Mouse (Mus musculus) c-Kit-positive CD71-positive TER-119-negative erythroid progenitor cells, embryonic 14.5 days (primary cell): ENCODE results near the gene Cdh6.

ENCODE experiments used
- DNase-seq: peaks from one replicate; pipeline ENCODE4 v3.0.0-alpha.2; 2013; ENCODE audit warnings: low read depth

Gene Cdh6

GRCm38 (mm10) chr15:13173071-13173778, at the start of gene Cdh6:
TSS of gene Cdh6 (minus strand) at chr15:13173675.
- no peak for DNase-seq

- no peak for DNase-seq
Measured at GRCm38 (mm10) chr15:13219727-13220454, 46.4 kb upstream of the Cdh6 start.

- DNase-seq, result no peak
Measured at GRCm38 (mm10) chr15:13217800-13218199, 44.3 kb upstream of the Cdh6 start.

GRCm38 (mm10) chr15:13217161-13217560, 43.7 kb upstream of the Cdh6 start:
- DNase-seq, result no peak

GRCm38 (mm10) chr15:13212956-13213355, 39.5 kb upstream of the Cdh6 start:
- no peak for DNase-seq

- no peak for DNase-seq
Measured at GRCm38 (mm10) chr15:13212027-13212685, 38.7 kb upstream of the Cdh6 start.

GRCm38 (mm10) chr15:13210186-13210585, 36.7 kb upstream of the Cdh6 start:
- DNase-seq, result no peak

- DNase-seq, result no peak
Measured at GRCm38 (mm10) chr15:13208716-13209115, 35.2 kb upstream of the Cdh6 start.

GRCm38 (mm10) chr15:13196237-13196636, 22.8 kb upstream of the Cdh6 start:
- DNase-seq, result no peak

- DNase-seq, result no peak
Measured at GRCm38 (mm10) chr15:13194048-13194447, 20.6 kb upstream of the Cdh6 start.

GRCm38 (mm10) chr15:13193076-13193475, 19.6 kb upstream of the Cdh6 start:
- DNase-seq, result no peak

GRCm38 (mm10) chr15:13183661-13184060, 10.2 kb upstream of the Cdh6 start:
- DNase-seq, result no peak

- DNase-seq, result no peak
Measured at GRCm38 (mm10) chr15:13181430-13181829, 8.0 kb upstream of the Cdh6 start.

- DNase-seq, result no peak
Measured at GRCm38 (mm10) chr15:13181014-13181413, 7.5 kb upstream of the Cdh6 start.

- no peak for DNase-seq
Measured at GRCm38 (mm10) chr15:13175978-13176377, 2.5 kb upstream of the Cdh6 start.

GRCm38 (mm10) chr15:13174618-13174980, 1.1 kb upstream of the Cdh6 start:
- no peak for DNase-seq

GRCm38 (mm10) chr15:13173840-13174617, 554 bp upstream of the Cdh6 start:
- DNase-seq, result no peak

GRCm38 (mm10) chr15:13172365-13173070, 957 bp downstream of the Cdh6 start:
- DNase-seq, result no peak

GRCm38 (mm10) chr15:13171486-13172364, 1.8 kb downstream of the Cdh6 start:
- no peak for DNase-seq

GRCm38 (mm10) chr15:13165094-13165885, 8.2 kb downstream of the Cdh6 start:
- DNase-seq, result no peak
